Mouse (Mus musculus) C2C12 (cell line): ENCODE data around the gene Bbx. TPM values are rescaled to one million over a fixed set of nuclear protein-coding genes. Genes with fewer than 3 reads are reported as not detected.

Experiments
- H3K27me3 ChIP-seq: one replicate; pipeline ENCODE4 v1.6.1; 2011; ENCODE audit not compliant: control insufficient read depth, insufficient read depth, insufficient read length
- H3K36me3 ChIP-seq: one replicate; pipeline ENCODE4 v1.6.1; 2011; ENCODE audit not compliant: control insufficient read depth, insufficient read depth
- H3K4me3 ChIP-seq: one replicate; pipeline ENCODE4 v1.5.1; 2011; ENCODE audit warnings: mild to moderate bottlenecking, control low read depth; ENCODE audit not compliant: poor library complexity, insufficient read depth, severe bottlenecking
- H3K79me2 ChIP-seq: one replicate; pipeline ENCODE4 v1.6.1; 2011; ENCODE audit not compliant: control insufficient read depth, insufficient read depth
- H3K79me3 ChIP-seq: one replicate; pipeline ENCODE4 v1.6.1; 2011; ENCODE audit warnings: low read depth, control low read depth
- H3ac ChIP-seq: one replicate; pipeline ENCODE3; 2011; ENCODE audit warnings: low read depth; ENCODE audit not compliant: control insufficient read depth, insufficient read length
- CEBPB ChIP-seq: IDR thresholded peaks from one replicate; pipeline ENCODE4 v1.6.1; 2011; ENCODE audit warnings: low read depth, mild to moderate bottlenecking, control low read depth, moderate library complexity
- CTCF ChIP-seq: IDR thresholded peaks from one replicate; pipeline ENCODE4 v1.5.1; 2011; ENCODE audit not compliant: control insufficient read depth, insufficient read depth, insufficient read length
- FOSL1 ChIP-seq: IDR thresholded peaks from one replicate; pipeline ENCODE4 v1.8.0; 2011; ENCODE audit warnings: mild to moderate bottlenecking, low read length; ENCODE audit not compliant: poor library complexity, insufficient read depth, severe bottlenecking
- MAX ChIP-seq: IDR thresholded peaks from one replicate; pipeline ENCODE4 v1.6.1; 2011; ENCODE audit warnings: mild to moderate bottlenecking, control low read depth
- MYOD1 ChIP-seq: IDR thresholded peaks from one replicate; pipeline ENCODE4 v1.6.1; 2011; ENCODE audit warnings: low read depth; ENCODE audit not compliant: control insufficient read depth, insufficient read length
- MYOG ChIP-seq: IDR thresholded peaks from one replicate; pipeline ENCODE4 v1.6.1; 2011; ENCODE audit not compliant: control insufficient read depth, insufficient read length; ENCODE audit errors: extremely low read depth
- USF1 ChIP-seq: IDR thresholded peaks from one replicate; pipeline ENCODE4 v1.6.1; 2011; ENCODE audit warnings: low read depth, mild to moderate bottlenecking, control low read depth, moderate library complexity
- polyA plus RNA-seq: library from polyadenylated mRNA; unstranded; fragments of >200 nt; fragmentation: generic; extraction: Trizol; gene quantifications from one replicate; pipeline ENCODE4 v1.2.1, GENCODE M21; 2012; ENCODE audit warnings: missing spikeins

The Bbx gene
- polyA plus RNA-seq, 1 experiment: 4.9 TPM

DNA sequence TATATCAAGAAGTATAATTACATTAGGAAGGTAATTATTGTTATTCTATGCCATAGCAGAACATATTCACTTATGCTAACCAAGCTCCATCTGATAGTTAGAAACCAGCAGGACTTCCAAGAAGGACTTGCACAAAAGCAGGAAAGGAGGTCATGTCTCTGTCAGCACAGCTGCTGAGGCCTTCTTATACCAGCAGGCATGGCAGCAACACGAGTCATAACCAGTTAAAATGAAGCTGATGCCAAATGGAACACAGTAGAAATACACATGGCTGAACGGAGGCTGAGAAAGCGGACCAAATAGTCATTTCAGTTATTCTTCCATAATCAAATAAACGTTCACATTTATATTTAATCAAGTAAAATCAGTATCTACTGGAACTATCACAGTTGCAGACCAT is 125.0 kb downstream of the Bbx start:
- H3K79me3 ChIP-seq: peaks cover 4% of the 10 kb centered on the region
- no peak overlapping the region for H3ac ChIP-seq
- H3K79me2 ChIP-seq: peaks cover 10% of the 10 kb centered on the region
- no peak overlapping the region for H3K4me3 ChIP-seq
- H3K27me3 ChIP-seq: no peaks in the 10 kb centered on the region
- no peaks in the 10 kb centered on the region for H3K36me3 ChIP-seq
- TF ChIP-seq MYOG (no peak), FOSL1 (no peak), USF1 (no peak), MAX (no peak), CTCF (no peak), CEBPB (no peak), MYOD1 (peak; percentile 31)

DNA sequence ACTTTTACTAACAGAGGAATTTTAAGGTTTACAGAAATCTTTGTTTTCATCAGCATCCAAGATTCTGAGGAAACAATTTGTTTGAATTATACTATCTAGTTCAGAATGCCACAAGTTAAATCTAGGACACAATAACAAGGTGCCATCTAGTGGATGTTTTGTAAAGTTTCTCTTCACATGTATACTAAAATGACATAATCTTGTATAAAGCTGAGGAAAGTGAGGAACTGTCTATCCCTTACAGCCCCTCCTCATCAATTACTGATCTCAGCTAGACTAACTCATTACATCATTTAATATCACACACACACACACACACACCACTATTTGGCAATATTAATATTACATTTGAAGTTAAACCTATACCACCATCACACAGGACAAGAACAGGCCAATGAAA is 125.5 kb downstream of the Bbx start:
- Histone ChIP-seq H3K79me2 (peaks cover 14% of the 10 kb centered on the region), H3K27me3 (no peaks in the 10 kb centered on the region), H3K79me3 (peaks cover 4% of the 10 kb centered on the region), H3K4me3 (no peak overlapping the region), H3K36me3 (no peaks in the 10 kb centered on the region), H3ac (no peak overlapping the region)
- TF ChIP-seq FOSL1 (no peak), MYOD1 (no peak), MAX (no peak), MYOG (no peak), USF1 (no peak), CEBPB (no peak), CTCF (no peak)

DNA sequence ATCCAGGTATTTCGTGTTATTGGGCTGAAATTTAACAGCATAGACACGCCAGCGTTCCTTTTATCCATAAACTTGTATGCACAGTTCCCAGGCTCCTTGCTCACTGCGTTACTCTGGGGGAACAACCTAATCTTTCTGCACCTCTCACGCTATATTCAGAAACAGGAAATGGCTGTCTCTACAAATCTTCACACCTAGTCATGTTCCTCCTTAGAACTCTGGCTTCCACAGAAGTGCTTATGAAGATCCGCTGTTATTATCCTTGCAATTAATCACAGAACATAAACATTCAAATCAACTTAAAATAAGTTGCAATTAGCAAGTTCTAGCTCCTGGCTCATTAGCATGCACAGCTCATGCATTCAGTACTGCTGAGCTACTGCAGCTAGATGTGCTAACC is 127.0 kb downstream of the Bbx start:
- Histone ChIP-seq H3ac (no peak overlapping the region), H3K79me2 (peaks cover 22% of the 10 kb centered on the region), H3K79me3 (no peaks in the 10 kb centered on the region), H3K4me3 (no peak overlapping the region), H3K27me3 (no peaks in the 10 kb centered on the region), H3K36me3 (no peaks in the 10 kb centered on the region)
- TF ChIP-seq CEBPB: no peak
- no peak for TF ChIP-seq MYOG
- TF ChIP-seq MAX: no peak
- TF ChIP-seq USF1: no peak

DNA sequence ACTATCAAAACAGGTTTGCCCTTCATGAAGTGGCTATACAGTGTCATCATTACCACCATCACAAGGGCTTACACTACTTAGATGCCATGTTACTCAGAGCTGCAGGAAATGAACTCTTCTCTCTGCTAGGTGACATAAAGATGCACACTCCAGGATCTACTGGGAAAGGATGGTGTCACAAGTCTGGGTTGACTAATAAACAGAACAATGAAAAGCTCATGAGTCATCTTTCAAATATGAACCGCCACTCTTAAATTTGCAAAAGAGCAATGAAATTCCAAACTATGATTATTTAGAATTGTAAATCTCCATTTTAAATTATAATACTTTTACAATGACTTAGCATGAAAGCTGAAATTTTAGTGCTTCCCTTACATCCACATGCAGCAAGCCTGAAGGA is 129.6 kb downstream of the Bbx start:
- H3K4me3 ChIP-seq: no peak overlapping the region
- H3K27me3 ChIP-seq: no peaks in the 10 kb centered on the region
- TF ChIP-seq CEBPB (peak; percentile 31), MAX (peak; percentile 33), USF1 (no peak), MYOG (no peak), CTCF (no peak), FOSL1 (peak; percentile 41)
- H3K79me3 ChIP-seq: no peaks in the 10 kb centered on the region
- H3K79me2 ChIP-seq: peaks cover 18% of the 10 kb centered on the region
- no peaks in the 10 kb centered on the region for H3K36me3 ChIP-seq
- H3ac ChIP-seq: no peak overlapping the region

DNA sequence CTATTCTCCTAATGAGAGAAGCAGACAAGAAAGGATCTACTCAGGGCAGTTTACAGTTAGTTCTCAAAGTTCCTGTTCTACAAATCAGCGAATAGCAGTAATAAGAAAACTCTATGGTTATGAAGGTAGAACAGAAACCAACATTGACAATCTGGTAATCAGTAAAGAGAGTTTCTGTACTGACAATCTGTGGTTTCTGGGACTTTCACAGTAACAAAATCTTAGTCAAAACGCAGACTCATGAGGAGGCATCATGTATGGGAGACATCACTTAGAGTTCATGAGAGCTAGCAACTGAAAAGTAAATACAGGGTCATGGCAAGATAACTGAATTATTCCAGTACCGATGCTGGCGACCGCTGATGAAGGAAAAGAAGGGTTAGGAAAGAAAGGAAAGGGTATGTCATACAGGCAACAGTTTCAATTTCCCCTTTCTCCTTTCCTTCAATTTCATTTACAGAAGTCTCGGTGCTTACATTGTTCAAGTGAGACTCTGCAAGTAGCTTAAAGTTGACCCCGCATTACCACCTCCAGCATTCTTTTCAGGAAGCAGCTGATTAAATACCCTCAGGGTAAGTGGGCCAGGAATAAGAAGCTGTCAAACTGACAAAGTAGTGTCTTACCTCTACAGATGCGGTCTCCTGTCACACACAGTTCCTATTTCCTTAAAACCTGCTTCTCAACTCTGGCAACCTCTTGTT is 133.3 kb downstream of the Bbx start:
- H3ac ChIP-seq: no peak overlapping the region
- no peak overlapping the region for H3K4me3 ChIP-seq
- no peaks in the 10 kb centered on the region for H3K27me3 ChIP-seq
- no peaks in the 10 kb centered on the region for H3K36me3 ChIP-seq
- peaks cover 15% of the 10 kb centered on the region for H3K79me2 ChIP-seq
- no peak for TF ChIP-seq MYOG
- no peak for TF ChIP-seq MAX
- TF ChIP-seq USF1: no peak
- TF ChIP-seq FOSL1: no peak
- TF ChIP-seq CTCF: no peak
- no peak for TF ChIP-seq MYOD1
- TF ChIP-seq CEBPB: no peak
- no peaks in the 10 kb centered on the region for H3K79me3 ChIP-seq

DNA sequence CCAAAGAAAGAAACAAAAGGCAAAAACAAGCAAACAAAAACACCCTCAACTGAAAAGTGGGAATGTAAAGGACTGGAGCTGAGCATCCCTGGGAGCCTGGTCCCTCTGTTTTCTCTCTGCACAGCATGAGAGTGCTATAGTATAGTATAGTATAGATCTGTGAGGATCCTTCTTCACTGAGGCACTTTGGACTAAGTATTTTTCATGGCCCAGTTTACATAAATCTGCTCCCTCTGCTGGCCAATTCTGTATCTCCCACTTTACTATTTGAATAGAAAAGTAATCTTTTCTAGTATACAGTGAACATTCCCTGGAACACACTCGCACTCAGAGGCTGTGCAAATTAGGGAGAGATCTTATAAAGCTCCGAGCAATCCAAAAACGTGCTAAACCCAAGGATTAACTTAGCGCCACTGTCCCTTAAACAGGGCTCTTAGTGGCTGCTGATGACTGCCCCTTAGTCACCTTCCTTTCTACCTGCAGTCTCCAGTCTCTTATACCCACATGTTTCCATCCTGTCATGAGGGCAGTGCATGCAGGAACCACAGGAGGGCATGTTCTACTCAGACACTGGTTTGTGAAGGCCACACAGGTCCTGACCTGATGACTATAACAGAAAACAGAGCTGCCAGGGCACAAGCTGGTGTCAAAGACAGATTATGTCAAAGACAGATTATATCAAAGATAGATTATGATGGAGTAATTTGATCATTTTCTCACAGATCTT is 138.5 kb downstream of the Bbx start:
- H3K79me3 ChIP-seq: no peaks in the 10 kb centered on the region
- no peaks in the 10 kb centered on the region for H3K79me2 ChIP-seq
- H3K36me3 ChIP-seq: no peaks in the 10 kb centered on the region
- no peak overlapping the region for H3ac ChIP-seq
- TF ChIP-seq CEBPB (no peak), FOSL1 (no peak), CTCF (no peak), MAX (no peak), MYOD1 (no peak)
- no peaks in the 10 kb centered on the region for H3K27me3 ChIP-seq
- no peak overlapping the region for H3K4me3 ChIP-seq
